Mouse (Mus musculus) MEL (cell line): ENCODE data around the gene Lix1.

Source experiments
- CHD1 ChIP-seq: IDR thresholded peaks from 2 replicates; pipeline ENCODE4 v1.6.1; 2012; ENCODE audit warnings: low read depth, mild to moderate bottlenecking, inconsistent platforms, low read length, improper control_type of control experiment
- CTCF ChIP-seq, 3 experiments: IDR thresholded peaks in 2 of 3; conservative IDR thresholded peaks in 1 of 3; 2 replicates each; pipeline ENCODE4 v1.5.1; 2011 to 2012; ENCODE audit warnings: low read length in 3 of 3, low read depth in 2 of 3, mild to moderate bottlenecking in 2 of 3, improper control_type of control experiment in 1 of 3, inconsistent platforms in 1 of 3, mixed read lengths in 1 of 3, moderate library complexity in 1 of 3; ENCODE audit not compliant: control insufficient read depth in 1 of 3, insufficient read depth in 1 of 3, poor library complexity in 1 of 3, severe bottlenecking in 1 of 3
- EP300 ChIP-seq, 2 experiments: IDR thresholded peaks; 2 replicates each; pipeline ENCODE4 v1.6.1; 2011; ENCODE audit warnings: improper control_type of control experiment in 2 of 2, low read length in 2 of 2, low read depth in 1 of 2, mild to moderate bottlenecking in 1 of 2
- KAT2A ChIP-seq: conservative IDR thresholded peaks from 2 replicates; pipeline ENCODE4 v1.6.1; 2012; ENCODE audit warnings: low read depth, low read length, improper control_type of control experiment, inconsistent platforms
- MAX ChIP-seq: IDR thresholded peaks from 2 replicates; pipeline ENCODE4 v1.6.1; 2011; ENCODE audit warnings: low read length, improper control_type of control experiment
- SMC3 ChIP-seq: IDR thresholded peaks from 2 replicates; pipeline ENCODE4 v1.6.1; 2011; ENCODE audit warnings: low read depth, low read length, improper control_type of control experiment
- USF1 ChIP-seq: IDR thresholded peaks from 2 replicates; pipeline ENCODE4 v1.6.1; 2014; ENCODE audit warnings: low read depth, mild to moderate bottlenecking, inconsistent platforms, low read length, improper control_type of control experiment, moderate library complexity
- ZMIZ1 ChIP-seq: IDR thresholded peaks from 2 replicates; pipeline ENCODE4 v1.6.1; 2012; ENCODE audit warnings: low read depth, mild to moderate bottlenecking, inconsistent platforms, low read length, improper control_type of control experiment, moderate library complexity

- TF ChIP-seq CHD1 (no peak), EP300 (IDR thresholded peaks at IDR 0.05; ENCODE audit: low read depth in 1 of 2, low read length in 2 of 2) (no peak), MAX (no peak), ZMIZ1 (no peak), CTCF (IDR thresholded peaks at IDR 0.05 in 2 of 3, conservative IDR thresholded peaks at IDR 0.05 in 1 of 3; ENCODE audit: control insufficient read depth in 1 of 3, insufficient read depth in 1 of 3, low read depth in 2 of 3, low read length in 3 of 3, poor library complexity in 1 of 3, severe bottlenecking in 1 of 3) (no peak), SMC3 (no peak), KAT2A (no peak), USF1 (no peak)
These were observed 23.4 kb downstream of the Lix1 start for GRCm38 (mm10) chr17:17425906-17426305.
